ENCODE assay signal across 23 mouse cellular contexts in genomic region chr7:100111506-100111905, GRCm38 (mm10). TPM values are rescaled to one million over a fixed set of nuclear protein-coding genes. Genes with fewer than 3 reads are reported as not detected.
A peak's percentile ranks its signal among the peaks of the same experiment; 100 is the strongest.
DNase-seq lines count a peak whose midpoint lies in the region; ATAC-seq lines count a peak whose summit lies in the region.
"Had no signal": no experiment of that assay in that cellular context is flagged by ENCODE, and none has a peak within 500 bp of the region (broad histone marks: within the 10 kb centered on the region; RNA-seq: fewer than 3 reads in every experiment).

No protein-coding gene starts in this region.

- peak; percentile 25 for DNase-seq in intestine, embryonic 14.5 days (ENCODE audit: low spot score)
- DNase-seq in R1 (ENCODE audit: low read depth, low spot score): peak; percentile 74
- DNase-seq in ZHBTc4 (ENCODE audit: low read depth, low spot score): peak; percentile 6
- DNase-seq: adrenal gland, adult 2 months; adrenal gland, postnatal 14 days; cerebellum, adult 11 months; cerebellum, adult 2 months; cerebellum, adult 9-11 months; cerebellum, postnatal 25 days; gastrocnemius, postnatal 10 days; gastrocnemius, postnatal 36 days; kidney, adult 8-10 months had no signal

- no peaks in the 10 kb centered on the region for H3K4me1 ChIP-seq in forebrain, embryonic 12.5 days
- H3K4me1 ChIP-seq in forebrain, embryonic 16.5 days (replicated peaks; ENCODE audit: control insufficient read depth, insufficient read depth, low read length): no peaks in the 10 kb centered on the region
- no peaks in the 10 kb centered on the region for H3K4me1 ChIP-seq in intestine, embryonic 14.5 days (replicated peaks; ENCODE audit: control insufficient read depth, insufficient read depth, low read length)
- H3K4me1 ChIP-seq in intestine, embryonic 15.5 days (replicated peaks): no peaks in the 10 kb centered on the region
- H3K4me1 ChIP-seq: embryonic facial prominence, embryonic 13.5 days; forebrain, embryonic 10.5 days; hindbrain, embryonic 10.5 days; hindbrain, embryonic 13.5 days had no signal

- H3K4me3 ChIP-seq in forebrain, embryonic 12.5 days (replicated peaks): no peak overlapping the region
- H3K4me3 ChIP-seq in forebrain, embryonic 16.5 days (replicated peaks; ENCODE audit: low read length): no peak overlapping the region
- H3K4me3 ChIP-seq in intestine, embryonic 14.5 days (ENCODE audit: low read depth, low read length): no peak overlapping the region
- H3K4me3 ChIP-seq in intestine, embryonic 15.5 days (replicated peaks): no peak overlapping the region
- H3K4me3 ChIP-seq: embryonic facial prominence, embryonic 13.5 days; forebrain, embryonic 10.5 days; hindbrain, embryonic 10.5 days; hindbrain, embryonic 13.5 days had no signal

- no peaks in the 10 kb centered on the region for H3K9me3 ChIP-seq in forebrain, embryonic 12.5 days
- H3K9me3 ChIP-seq in forebrain, embryonic 16.5 days (ENCODE audit: control insufficient read depth, low read length): no peaks in the 10 kb centered on the region
- H3K9me3 ChIP-seq in intestine, embryonic 14.5 days (ENCODE audit: control insufficient read depth, low read length): no peaks in the 10 kb centered on the region
- H3K9me3 ChIP-seq in intestine, embryonic 15.5 days: no peaks in the 10 kb centered on the region
- H3K9me3 ChIP-seq: embryonic facial prominence, embryonic 13.5 days; forebrain, embryonic 10.5 days; hindbrain, embryonic 10.5 days; hindbrain, embryonic 13.5 days had no signal

- no peak overlapping the region for H3K9ac ChIP-seq in forebrain, embryonic 12.5 days
- H3K9ac ChIP-seq in forebrain, embryonic 16.5 days (replicated peaks; ENCODE audit: low read depth, low read length): no peak overlapping the region
- no peak overlapping the region for H3K9ac ChIP-seq in intestine, embryonic 14.5 days (ENCODE audit: low read length)
- H3K9ac ChIP-seq in intestine, embryonic 15.5 days: no peak overlapping the region
- H3K9ac ChIP-seq: embryonic facial prominence, embryonic 13.5 days; hindbrain, embryonic 13.5 days had no signal

- 69% methylated on average over 10 of the region's 10 CpGs for WGBS in forebrain, embryonic 12.5 days
- 54% methylated on average over 10 of the region's 10 CpGs for WGBS in forebrain, embryonic 16.5 days
- WGBS in intestine, embryonic 14.5 days: 79% methylated on average over 10 of the region's 10 CpGs
- WGBS in intestine, embryonic 15.5 days: 71% methylated on average over 10 of the region's 10 CpGs

- no peak for ATAC-seq in forebrain, embryonic 12.5 days (ENCODE audit: low FRiP score)
- no peak for ATAC-seq in forebrain, embryonic 16.5 days
- ATAC-seq in intestine, embryonic 14.5 days (replicated peaks; ENCODE audit: low FRiP score, low TSS enrichment, low read depth): no peak
- ATAC-seq in intestine, embryonic 15.5 days: no peak
- no peak for ATAC-seq in CD4-positive, CD25-positive, alpha-beta regulatory T cell, adult 4 months
- ATAC-seq: hindbrain, embryonic 16.5 days; intestine, postnatal 0 days had no signal

- H3K27ac ChIP-seq in forebrain, embryonic 12.5 days: 0 out of 2 replicates have a peak overlapping the region, but pooled peaks have one; percentile 31
- no peak overlapping the region for H3K27ac ChIP-seq in forebrain, embryonic 16.5 days (ENCODE audit: low read length)
- H3K27ac ChIP-seq in intestine, embryonic 14.5 days (ENCODE audit: low read depth): no peak overlapping the region
- H3K27ac ChIP-seq in intestine, embryonic 15.5 days: no peak overlapping the region
- H3K27ac ChIP-seq: embryonic facial prominence, embryonic 13.5 days; forebrain, embryonic 10.5 days; hindbrain, embryonic 10.5 days; hindbrain, embryonic 13.5 days had no signal

- H3K36me3 ChIP-seq in forebrain, embryonic 12.5 days (replicated peaks): peaks cover 50% of the 10 kb centered on the region
- peaks cover 4% of the 10 kb centered on the region for H3K36me3 ChIP-seq in forebrain, embryonic 16.5 days (ENCODE audit: control insufficient read depth, insufficient read depth)
- peaks cover 83% of the 10 kb centered on the region for H3K36me3 ChIP-seq in intestine, embryonic 14.5 days (ENCODE audit: control insufficient read depth, insufficient read depth, low read length)
- H3K36me3 ChIP-seq in intestine, embryonic 15.5 days: 0 out of 2 replicates have a peak, but pooled peaks cover 6% of the 10 kb centered on the region

- no peak overlapping the region for H3K4me2 ChIP-seq in forebrain, embryonic 12.5 days
- no peak overlapping the region for H3K4me2 ChIP-seq in forebrain, embryonic 16.5 days (ENCODE audit: low read length)
- no peak overlapping the region for H3K4me2 ChIP-seq in intestine, embryonic 14.5 days (ENCODE audit: low read length)
- H3K4me2 ChIP-seq in intestine, embryonic 15.5 days (replicated peaks): no peak overlapping the region
- H3K4me2 ChIP-seq: embryonic facial prominence, embryonic 13.5 days; heart, embryonic 11.5 days; hindbrain, embryonic 13.5 days had no signal

- no peaks in the 10 kb centered on the region for H3K27me3 ChIP-seq in forebrain, embryonic 12.5 days
- no peaks in the 10 kb centered on the region for H3K27me3 ChIP-seq in forebrain, embryonic 16.5 days (replicated peaks; ENCODE audit: control insufficient read depth, insufficient read depth, low read length)
- H3K27me3 ChIP-seq in intestine, embryonic 14.5 days (replicated peaks; ENCODE audit: control insufficient read depth, insufficient read depth, low read length): no peaks in the 10 kb centered on the region
- H3K27me3 ChIP-seq in intestine, embryonic 15.5 days (replicated peaks): no peaks in the 10 kb centered on the region
- H3K27me3 ChIP-seq: embryonic facial prominence, embryonic 13.5 days; hindbrain, embryonic 13.5 days had no signal

RNA-seq across cellular contexts. Expression of gene Pold3, which starts 9.9 kb away (rescaled TPM):
- polyA plus RNA-seq in forebrain, embryonic 12.5 days (2016; fragmentation: Nextera tagmentation; extraction: Ambion mirVana): 98.4 and 98.7 TPM in 2 replicates
- polyA plus RNA-seq in forebrain, embryonic 16.5 days (2015; fragmentation: Nextera tagmentation; extraction: Ambion mirVana): 53.4 and 58.4 TPM in 2 replicates
- polyA plus RNA-seq in intestine, embryonic 14.5 days (2014; fragmentation: Nextera tagmentation; extraction: Ambion mirVana): 64.8 and 70.6 TPM in 2 replicates
- polyA plus RNA-seq in intestine, embryonic 15.5 days (2015; fragmentation: Nextera tagmentation; extraction: Ambion mirVana): 52.6 and 54.7 TPM in 2 replicates
- polyA plus RNA-seq in CD4-positive, CD25-positive, alpha-beta regulatory T cell, adult 4 months (2017; shearing (Covaris generic)): 10 to 100 TPM; 37.3 to 46.3 TPM

RNA-seq across cellular contexts. Expression of gene Lipt2, which starts 47.6 kb away (rescaled TPM):
- 14.4 and 14.9 TPM in 2 replicates for polyA plus RNA-seq in forebrain, embryonic 12.5 days (2016; fragmentation: Nextera tagmentation; extraction: Ambion mirVana)
- 17.1 and 17.7 TPM in 2 replicates for polyA plus RNA-seq in forebrain, embryonic 16.5 days (2015; fragmentation: Nextera tagmentation; extraction: Ambion mirVana)
- polyA plus RNA-seq in intestine, embryonic 14.5 days (2014; fragmentation: Nextera tagmentation; extraction: Ambion mirVana): 29.7 and 35.7 TPM in 2 replicates
- 21.9 and 23.0 TPM in 2 replicates for polyA plus RNA-seq in intestine, embryonic 15.5 days (2015; fragmentation: Nextera tagmentation; extraction: Ambion mirVana)
- polyA plus RNA-seq in CD4-positive, CD25-positive, alpha-beta regulatory T cell, adult 4 months (2017; shearing (Covaris generic)): not detected

Comparison
In these comparisons a context has a peak if more than half of its experiments do, and no peak if none do; other contexts are left out.
1. DNase-seq: peak in every context shown above with its lines; median percentile 74 in R1; 25 in intestine, embryonic 14.5 days; 6 in ZHBTc4.
2. RNA of gene Lipt2, which starts 47.6 kb away (polyA plus RNA-seq): 29.7 to 35.7 TPM in intestine, embryonic 14.5 days, 21.9 to 23.0 TPM in intestine, embryonic 15.5 days, 17.1 to 17.7 TPM in forebrain, embryonic 16.5 days and 14.4 to 14.9 TPM in forebrain, embryonic 12.5 days; not detected in CD4-positive, CD25-positive, alpha-beta regulatory T cell, adult 4 months; every median in the first group is over 10 times any median in the second.